Mouse (Mus musculus): ENCODE results near the gene Mrpl24. TPM values are rescaled to one million over a fixed set of nuclear protein-coding genes. Genes with fewer than 3 reads are reported as not detected.

The Mrpl24 gene
- polyA plus RNA-seq, 1 experiment = 0.97 TPM

GRCm38 (mm10) chr3:87907906-87908305 is 11.4 kb upstream of the Mrpl24 start:
- no peaks in the 10 kb centered on the region for H3K9me3 ChIP-seq (ENCODE audit: control insufficient read depth, low read length)
- peaks cover 80% of the 10 kb centered on the region for H3K4me1 ChIP-seq (ENCODE audit: control insufficient read depth)
- peak overlapping the region; percentile 100 for H3K4me3 ChIP-seq (replicated peaks)
- TF ChIP-seq TAL1 (IDR thresholded peaks at IDR 0.05; ENCODE audit: low read length) = no peak
- no peak for TF ChIP-seq GATA1 (IDR thresholded peaks at IDR 0.05; ENCODE audit: low read length)
- H3K27me3 ChIP-seq (ENCODE audit: control insufficient read depth) = no peaks in the 10 kb centered on the region
- peaks cover 49% of the 10 kb centered on the region for H3K36me3 ChIP-seq (ENCODE audit: control insufficient read depth)

- no peak for TF ChIP-seq TAL1 (IDR thresholded peaks at IDR 0.05; ENCODE audit: low read length)
- no peak for TF ChIP-seq GATA1 (IDR thresholded peaks at IDR 0.05; ENCODE audit: low read length)
- Histone ChIP-seq H3K4me3 (replicated peaks) (peak overlapping the region; percentile 100), H3K27me3 (ENCODE audit: control insufficient read depth) (no peaks in the 10 kb centered on the region), H3K36me3 (ENCODE audit: control insufficient read depth) (peaks cover 64% of the 10 kb centered on the region), H3K4me1 (ENCODE audit: control insufficient read depth) (peaks cover 87% of the 10 kb centered on the region), H3K9me3 (ENCODE audit: control insufficient read depth, low read length) (no peaks in the 10 kb centered on the region)
These were observed 9.9 kb upstream of the Mrpl24 start for GRCm38 (mm10) chr3:87909381-87909780.

GRCm38 (mm10) chr3:87909874-87910273 is 9.4 kb upstream of the Mrpl24 start:
- peaks cover 88% of the 10 kb centered on the region for H3K4me1 ChIP-seq (ENCODE audit: control insufficient read depth)
- H3K27me3 ChIP-seq (ENCODE audit: control insufficient read depth) = no peaks in the 10 kb centered on the region
- H3K4me3 ChIP-seq (replicated peaks) = peak overlapping the region; percentile 100
- no peaks in the 10 kb centered on the region for H3K9me3 ChIP-seq (ENCODE audit: control insufficient read depth, low read length)
- H3K36me3 ChIP-seq (ENCODE audit: control insufficient read depth) = peaks cover 69% of the 10 kb centered on the region
- no peak for TF ChIP-seq GATA1 (IDR thresholded peaks at IDR 0.05; ENCODE audit: low read length)
- no peak for TF ChIP-seq TAL1 (IDR thresholded peaks at IDR 0.05; ENCODE audit: low read length)

GRCm38 (mm10) chr3:87910573-87911141 is 8.6 kb upstream of the Mrpl24 start:
- Histone ChIP-seq H3K9me3 (ENCODE audit: control insufficient read depth, low read length) (no peaks in the 10 kb centered on the region), H3K27me3 (ENCODE audit: control insufficient read depth) (no peaks in the 10 kb centered on the region), H3K4me1 (ENCODE audit: control insufficient read depth) (peaks cover 85% of the 10 kb centered on the region), H3K4me3 (replicated peaks) (peak overlapping the region; percentile 100), H3K36me3 (ENCODE audit: control insufficient read depth) (peaks cover 77% of the 10 kb centered on the region)
- TF ChIP-seq GATA1 (IDR thresholded peaks at IDR 0.05; ENCODE audit: low read length) = no peak
- no peak for TF ChIP-seq TAL1 (IDR thresholded peaks at IDR 0.05; ENCODE audit: low read length)

GRCm38 (mm10) chr3:87913491-87913890 is 5.8 kb upstream of the Mrpl24 start:
- no peaks in the 10 kb centered on the region for H3K27me3 ChIP-seq (ENCODE audit: control insufficient read depth)
- peaks cover 93% of the 10 kb centered on the region for H3K36me3 ChIP-seq (ENCODE audit: control insufficient read depth)
- peak overlapping the region; percentile 31 for H3K4me3 ChIP-seq (replicated peaks)
- H3K9me3 ChIP-seq (ENCODE audit: control insufficient read depth, low read length) = no peaks in the 10 kb centered on the region
- no peak for TF ChIP-seq TAL1 (IDR thresholded peaks at IDR 0.05; ENCODE audit: low read length)
- TF ChIP-seq GATA1 (IDR thresholded peaks at IDR 0.05; ENCODE audit: low read length) = no peak
- H3K4me1 ChIP-seq (ENCODE audit: control insufficient read depth) = peaks cover 66% of the 10 kb centered on the region

- no peaks in the 10 kb centered on the region for H3K27me3 ChIP-seq (ENCODE audit: control insufficient read depth)
- H3K4me3 ChIP-seq (replicated peaks) = peak overlapping the region; percentile 31
- TF ChIP-seq TAL1 (IDR thresholded peaks at IDR 0.05; ENCODE audit: low read length) (no peak), GATA1 (IDR thresholded peaks at IDR 0.05; ENCODE audit: low read length) (no peak)
- peaks cover 89% of the 10 kb centered on the region for H3K36me3 ChIP-seq (ENCODE audit: control insufficient read depth)
- H3K9me3 ChIP-seq (ENCODE audit: control insufficient read depth, low read length) = no peaks in the 10 kb centered on the region
- peaks cover 66% of the 10 kb centered on the region for H3K4me1 ChIP-seq (ENCODE audit: control insufficient read depth)
These were observed 5.4 kb upstream of the Mrpl24 start for GRCm38 (mm10) chr3:87913891-87914290.

- peaks cover 57% of the 10 kb centered on the region for H3K4me1 ChIP-seq (ENCODE audit: control insufficient read depth)
- H3K36me3 ChIP-seq (ENCODE audit: control insufficient read depth) = peaks cover 72% of the 10 kb centered on the region
- no peak overlapping the region for H3K4me3 ChIP-seq (replicated peaks)
- no peaks in the 10 kb centered on the region for H3K27me3 ChIP-seq (ENCODE audit: control insufficient read depth)
- no peaks in the 10 kb centered on the region for H3K9me3 ChIP-seq (ENCODE audit: control insufficient read depth, low read length)
- TF ChIP-seq TAL1 (IDR thresholded peaks at IDR 0.05; ENCODE audit: low read length) = no peak
These were observed 2.3 kb upstream of the Mrpl24 start for GRCm38 (mm10) chr3:87916990-87917389.

- TF ChIP-seq TAL1 (IDR thresholded peaks at IDR 0.05; ENCODE audit: low read length) (no peak), GATA1 (IDR thresholded peaks at IDR 0.05; ENCODE audit: low read length) (no peak)
- H3K27me3 ChIP-seq (ENCODE audit: control insufficient read depth) = no peaks in the 10 kb centered on the region
- no peaks in the 10 kb centered on the region for H3K9me3 ChIP-seq (ENCODE audit: control insufficient read depth, low read length)
- H3K4me3 ChIP-seq (replicated peaks) = peak overlapping the region; percentile 66
- peaks cover 42% of the 10 kb centered on the region for H3K4me1 ChIP-seq (ENCODE audit: control insufficient read depth)
- peaks cover 73% of the 10 kb centered on the region for H3K36me3 ChIP-seq (ENCODE audit: control insufficient read depth)
These were observed 755 bp upstream of the Mrpl24 start for GRCm38 (mm10) chr3:87918551-87918950.

GRCm38 (mm10) chr3:87920270-87920943 is 1.1 kb downstream of the Mrpl24 start:
- Histone ChIP-seq H3K4me3 (replicated peaks) (peak overlapping the region; percentile 66), H3K27me3 (ENCODE audit: control insufficient read depth) (no peaks in the 10 kb centered on the region), H3K4me1 (ENCODE audit: control insufficient read depth) (peaks cover 27% of the 10 kb centered on the region), H3K9me3 (ENCODE audit: control insufficient read depth, low read length) (no peaks in the 10 kb centered on the region), H3K36me3 (ENCODE audit: control insufficient read depth) (peaks cover 73% of the 10 kb centered on the region)
- TF ChIP-seq GATA1 (IDR thresholded peaks at IDR 0.05; ENCODE audit: low read length) (no peak), TAL1 (IDR thresholded peaks at IDR 0.05; ENCODE audit: low read length) (no peak)
